Mouse (Mus musculus): ENCODE measurements around the gene Slc22a4. TPM values are rescaled to one million over a fixed set of nuclear protein-coding genes. Genes with fewer than 3 reads are reported as not detected.
A peak's percentile ranks its signal among the peaks of the same experiment; 100 is the strongest.
"Not testable (repeated sequence)": the region's sequence is repeated elsewhere in the genome, so short reads cannot be mapped to it uniquely, and the experiment has no call there.

Gene Slc22a4
- polyA plus RNA-seq, 1 experiment, result not detected

DNA sequence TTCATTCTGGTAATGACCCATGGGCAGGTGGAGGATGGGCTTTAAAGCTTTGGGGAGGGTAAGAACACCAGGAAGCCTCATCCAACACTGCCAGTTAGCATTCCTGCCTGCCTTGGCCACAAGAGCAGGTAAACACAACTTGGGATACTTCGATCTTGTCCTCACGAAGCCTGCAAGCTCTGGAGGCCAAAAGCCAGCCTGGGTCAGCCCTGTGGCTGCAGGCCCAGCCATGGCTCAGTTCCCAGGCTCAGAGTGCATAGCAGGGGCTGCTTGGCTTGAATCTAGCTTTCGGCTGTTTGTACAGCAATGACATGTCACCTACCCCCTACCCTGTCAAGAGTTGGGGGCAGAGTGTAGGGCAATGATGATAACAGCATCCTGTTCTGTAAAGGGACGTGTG, 21.0 kb downstream of the Slc22a4 start:
- no peak for TF ChIP-seq POLR2A (IDR thresholded peaks at IDR 0.05; ENCODE audit: insufficient read depth, low read length)
- TF ChIP-seq CTCF (IDR thresholded peaks at IDR 0.05; ENCODE audit: low read depth, low read length), result no peak
- TF ChIP-seq EP300 (IDR thresholded peaks at IDR 0.05; ENCODE audit: insufficient read depth, low read depth, low read length), result no peak
- Histone ChIP-seq H3K4me3 (ENCODE audit: low read depth, low read length) (no peak overlapping the region), H3K9me3 (replicated peaks; ENCODE audit: control insufficient read depth, insufficient read depth, low read length, poor library complexity, severe bottlenecking) (no peaks in the 10 kb centered on the region), H3K4me1 (ENCODE audit: control insufficient read depth, insufficient read depth, low read length) (no peaks in the 10 kb centered on the region), H3K9ac (ENCODE audit: low read depth, poor library complexity, severe bottlenecking) (no peak overlapping the region), H3K36me3 (ENCODE audit: control insufficient read depth, insufficient read depth, low read length, poor library complexity, severe bottlenecking) (no peaks in the 10 kb centered on the region), H3K27me3 (ENCODE audit: control insufficient read depth, insufficient read depth, low read length, poor library complexity, severe bottlenecking) (no peaks in the 10 kb centered on the region), H3K27ac (ENCODE audit: insufficient read depth, low read length) (no peak overlapping the region)

DNA sequence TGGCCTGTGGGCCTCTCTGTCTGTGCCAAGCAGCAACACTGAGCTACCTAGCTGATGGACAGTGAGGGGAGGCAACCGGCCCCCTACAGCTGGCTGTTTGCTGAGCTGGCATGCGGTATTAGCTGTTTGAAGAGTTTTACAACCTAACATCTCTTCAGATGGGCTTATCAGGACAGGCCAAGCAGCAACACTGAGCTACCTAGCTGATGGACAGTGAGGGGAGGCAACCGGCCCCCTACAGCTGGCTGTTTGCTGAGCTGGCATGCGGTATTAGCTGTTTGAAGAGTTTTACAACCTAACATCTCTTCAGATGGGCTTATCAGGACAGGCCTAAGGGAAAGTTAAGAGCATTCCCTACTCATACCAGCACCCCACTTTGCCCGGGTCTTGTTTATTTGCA, 21.5 kb downstream of the Slc22a4 start:
- H3K4me3 ChIP-seq (ENCODE audit: low read depth, low read length); H3K9ac ChIP-seq (ENCODE audit: low read depth, poor library complexity, severe bottlenecking); H3K9me3 ChIP-seq (replicated peaks; ENCODE audit: control insufficient read depth, insufficient read depth, low read length, poor library complexity, severe bottlenecking); H3K4me1 ChIP-seq (ENCODE audit: control insufficient read depth, insufficient read depth, low read length); H3K27ac ChIP-seq (ENCODE audit: insufficient read depth, low read length); H3K36me3 ChIP-seq (ENCODE audit: control insufficient read depth, insufficient read depth, low read length, poor library complexity, severe bottlenecking); H3K27me3 ChIP-seq (ENCODE audit: control insufficient read depth, insufficient read depth, low read length, poor library complexity, severe bottlenecking): not testable (repeated sequence)

DNA sequence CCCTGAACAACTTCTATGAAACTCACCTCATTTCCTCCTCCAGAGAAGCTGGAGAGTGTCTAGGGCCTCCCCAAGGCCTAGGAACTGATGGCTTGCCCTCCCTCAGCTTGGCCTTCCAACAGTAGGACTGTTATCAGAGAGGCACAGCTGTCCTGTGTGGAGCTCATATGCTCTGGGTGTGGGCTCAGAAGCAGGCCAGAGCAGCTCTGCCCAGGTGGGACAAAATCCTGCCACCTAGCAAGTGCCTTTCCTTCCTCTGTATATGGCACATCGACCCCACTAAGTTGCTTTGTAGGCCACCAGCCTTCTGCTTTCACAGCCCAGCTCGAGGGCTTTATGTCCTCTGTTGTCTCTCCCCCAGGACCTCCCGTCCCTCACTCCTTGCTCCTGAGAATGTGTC, 23.2 kb downstream of the Slc22a4 start:
- H3K27ac ChIP-seq (ENCODE audit: insufficient read depth, low read length), result no peak overlapping the region

DNA sequence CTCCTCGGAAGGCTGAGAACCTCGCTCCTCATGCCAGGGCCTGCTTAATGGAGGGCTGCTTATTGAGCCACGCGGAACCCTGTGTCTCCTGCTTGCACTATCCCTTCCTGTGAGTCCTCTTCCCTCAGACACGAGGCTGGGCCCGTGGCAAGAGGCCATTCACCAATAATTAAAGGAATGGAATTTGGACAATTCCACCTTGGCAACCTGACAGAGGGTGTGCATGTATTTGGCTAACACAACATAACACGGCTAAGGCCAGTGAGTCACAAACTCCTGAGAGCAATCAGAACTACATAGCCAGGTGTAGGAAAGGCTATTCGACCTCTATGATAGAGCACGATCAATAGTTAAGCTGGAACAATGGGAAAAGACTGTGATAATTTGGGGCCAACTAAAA, 23.7 kb downstream of the Slc22a4 start:
- Histone ChIP-seq H3K4me3 (ENCODE audit: low read depth, low read length) (no peak overlapping the region), H3K4me1 (ENCODE audit: control insufficient read depth, insufficient read depth, low read length) (no peaks in the 10 kb centered on the region), H3K27me3 (ENCODE audit: control insufficient read depth, insufficient read depth, low read length, poor library complexity, severe bottlenecking) (no peaks in the 10 kb centered on the region), H3K36me3 (ENCODE audit: control insufficient read depth, insufficient read depth, low read length, poor library complexity, severe bottlenecking) (no peaks in the 10 kb centered on the region), H3K9me3 (replicated peaks; ENCODE audit: control insufficient read depth, insufficient read depth, low read length, poor library complexity, severe bottlenecking) (no peaks in the 10 kb centered on the region), H3K27ac (ENCODE audit: insufficient read depth, low read length) (no peak overlapping the region), H3K9ac (ENCODE audit: low read depth, poor library complexity, severe bottlenecking) (no peak overlapping the region)
- TF ChIP-seq CTCF (IDR thresholded peaks at IDR 0.05; ENCODE audit: low read depth, low read length), result no peak
- TF ChIP-seq EP300 (IDR thresholded peaks at IDR 0.05; ENCODE audit: insufficient read depth, low read depth, low read length), result no peak
- TF ChIP-seq POLR2A (IDR thresholded peaks at IDR 0.05; ENCODE audit: insufficient read depth, low read length), result no peak

More for the DNA sequence above, 23.2 kb downstream of the Slc22a4 start:
- H3K27me3 ChIP-seq (ENCODE audit: control insufficient read depth, insufficient read depth, low read length, poor library complexity, severe bottlenecking), result no peaks in the 10 kb centered on the region
- no peaks in the 10 kb centered on the region for H3K36me3 ChIP-seq (ENCODE audit: control insufficient read depth, insufficient read depth, low read length, poor library complexity, severe bottlenecking)
- TF ChIP-seq EP300 (IDR thresholded peaks at IDR 0.05; ENCODE audit: insufficient read depth, low read depth, low read length), result no peak
- TF ChIP-seq CTCF (IDR thresholded peaks at IDR 0.05; ENCODE audit: low read depth, low read length), result no peak
- no peak for TF ChIP-seq POLR2A (IDR thresholded peaks at IDR 0.05; ENCODE audit: insufficient read depth, low read length)
- no peaks in the 10 kb centered on the region for H3K9me3 ChIP-seq (replicated peaks; ENCODE audit: control insufficient read depth, insufficient read depth, low read length, poor library complexity, severe bottlenecking)
- H3K9ac ChIP-seq (ENCODE audit: low read depth, poor library complexity, severe bottlenecking), result no peak overlapping the region
- no peak overlapping the region for H3K4me3 ChIP-seq (ENCODE audit: low read depth, low read length)
- no peaks in the 10 kb centered on the region for H3K4me1 ChIP-seq (ENCODE audit: control insufficient read depth, insufficient read depth, low read length)

DNA sequence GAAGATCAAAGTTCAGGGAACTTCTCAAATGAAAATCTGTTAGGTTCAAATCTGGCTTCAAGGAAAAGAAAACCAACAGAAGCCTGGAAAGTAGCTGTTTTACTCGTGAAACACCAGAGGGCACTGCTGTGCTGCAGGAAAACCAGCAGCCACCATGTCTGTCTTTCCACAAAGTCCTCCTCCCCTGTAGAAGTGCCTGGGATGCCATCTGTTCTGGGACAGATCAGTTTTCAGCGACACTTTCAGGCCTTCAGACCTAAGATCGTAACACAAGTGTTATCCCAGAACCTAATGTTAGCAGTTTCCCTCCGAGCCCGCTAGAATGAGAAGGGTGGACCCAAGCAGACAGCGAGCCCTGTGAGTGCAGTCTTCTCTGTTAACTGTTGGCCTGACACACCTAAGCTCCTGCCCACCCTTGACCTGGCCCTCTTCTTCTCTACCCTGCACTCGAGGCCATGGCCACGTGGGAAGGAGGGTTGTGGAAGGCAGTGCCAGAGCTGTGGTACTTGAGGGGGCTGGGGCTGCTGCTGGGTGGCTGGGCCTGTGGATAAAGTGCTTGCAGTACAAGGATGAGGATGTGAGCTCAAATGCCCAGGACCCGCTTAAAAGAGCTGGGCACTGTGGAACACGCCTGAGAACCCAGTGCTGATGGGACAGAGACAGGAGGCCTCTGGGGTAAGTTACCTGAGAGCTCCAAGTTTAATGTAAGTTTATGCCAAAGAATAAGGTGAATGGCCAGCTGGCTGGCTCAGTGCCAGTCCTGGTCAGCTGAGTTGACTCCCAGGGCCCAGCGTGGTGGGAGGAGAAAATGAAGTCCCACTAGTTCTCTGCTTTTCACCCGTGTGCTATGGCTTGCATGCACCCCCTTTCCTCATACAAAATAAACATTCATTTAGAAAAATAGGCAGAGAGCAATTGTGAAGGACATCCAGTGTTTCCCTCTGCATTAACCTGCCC, 24.9 kb downstream of the Slc22a4 start:
- not testable (repeated sequence) for H3K9me3 ChIP-seq (replicated peaks; ENCODE audit: control insufficient read depth, insufficient read depth, low read length, poor library complexity, severe bottlenecking); H3K27me3 ChIP-seq (ENCODE audit: control insufficient read depth, insufficient read depth, low read length, poor library complexity, severe bottlenecking); H3K27ac ChIP-seq (ENCODE audit: insufficient read depth, low read length); H3K9ac ChIP-seq (ENCODE audit: low read depth, poor library complexity, severe bottlenecking); H3K4me1 ChIP-seq (ENCODE audit: control insufficient read depth, insufficient read depth, low read length); H3K4me3 ChIP-seq (ENCODE audit: low read depth, low read length); H3K36me3 ChIP-seq (ENCODE audit: control insufficient read depth, insufficient read depth, low read length, poor library complexity, severe bottlenecking)
- TF ChIP-seq CTCF (IDR thresholded peaks at IDR 0.05; ENCODE audit: low read depth, low read length), result peak; percentile 63

- no peaks in the 10 kb centered on the region for H3K27me3 ChIP-seq (ENCODE audit: control insufficient read depth, insufficient read depth, low read length, poor library complexity, severe bottlenecking)
- H3K27ac ChIP-seq (ENCODE audit: insufficient read depth, low read length), result no peak overlapping the region
- no peak overlapping the region for H3K4me3 ChIP-seq (ENCODE audit: low read depth, low read length)
- no peak overlapping the region for H3K9ac ChIP-seq (ENCODE audit: low read depth, poor library complexity, severe bottlenecking)
- no peak for TF ChIP-seq POLR2A (IDR thresholded peaks at IDR 0.05; ENCODE audit: insufficient read depth, low read length)
- TF ChIP-seq EP300 (IDR thresholded peaks at IDR 0.05; ENCODE audit: insufficient read depth, low read depth, low read length), result no peak
- peak; percentile 79 for TF ChIP-seq CTCF (IDR thresholded peaks at IDR 0.05; ENCODE audit: low read depth, low read length)
- no peaks in the 10 kb centered on the region for H3K4me1 ChIP-seq (ENCODE audit: control insufficient read depth, insufficient read depth, low read length)
- H3K36me3 ChIP-seq (ENCODE audit: control insufficient read depth, insufficient read depth, low read length, poor library complexity, severe bottlenecking), result no peaks in the 10 kb centered on the region
- H3K9me3 ChIP-seq (replicated peaks; ENCODE audit: control insufficient read depth, insufficient read depth, low read length, poor library complexity, severe bottlenecking), result no peaks in the 10 kb centered on the region
Observed at GRCm38 (mm10) chr11:54002147-54002760, 25.6 kb downstream of the Slc22a4 start.

All from ES-Bruce4 (cell line).